Mouse (Mus musculus): Measurements from ENCODE around the gene Olfr923.

DNA sequence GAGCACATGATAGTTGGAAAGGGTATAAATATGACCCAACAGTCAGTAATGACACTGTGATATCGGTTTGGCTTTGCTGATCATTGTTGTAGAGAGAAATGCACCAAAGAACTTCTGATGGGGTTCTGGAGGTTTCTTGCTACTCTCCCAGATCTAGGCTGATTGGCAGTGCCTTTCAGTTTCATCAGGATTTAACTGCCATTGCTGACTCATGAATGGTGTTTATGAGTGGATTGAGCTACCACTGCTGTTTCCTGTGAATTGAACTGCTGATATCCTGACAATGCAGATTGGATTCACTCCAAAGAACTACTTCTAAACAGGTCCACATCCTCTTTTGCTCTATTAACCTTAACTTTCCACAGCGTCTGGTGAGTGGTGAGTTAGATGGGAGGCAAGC is 33.7 kb upstream of the Olfr923 start:
- TF ChIP-seq POLR2A (IDR thresholded peaks at IDR 0.05; ENCODE audit: extremely low read depth, insufficient read depth, low read length) (no peak), CTCF (IDR thresholded peaks at IDR 0.05; ENCODE audit: extremely low read depth, insufficient read depth, low read length) (no peak)

Data from cortical plate, adult 2 months (tissue).